Mouse (Mus musculus): ENCODE data around the gene Mamdc2.

- no peak for TF ChIP-seq CTCF (IDR thresholded peaks at IDR 0.05; ENCODE audit: insufficient read depth, low read depth, low read length)
- TF ChIP-seq POLR2A (IDR thresholded peaks at IDR 0.05; ENCODE audit: insufficient read depth, low read depth, low read length): no peak
These were observed 149.3 kb downstream of the Mamdc2 start for GRCm38 (mm10) chr19:23298917-23299316.

All from olfactory bulb, adult 2 months (tissue).